12 mouse cellular contexts compared by ENCODE assay signal in genomic region chr10:33946336-33946735, GRCm38 (mm10). TPM values are rescaled to one million over a fixed set of nuclear protein-coding genes. Genes with fewer than 3 reads are reported as not detected.
"Had no signal": no experiment of that assay in that cellular context is flagged by ENCODE, and none has a peak within 500 bp of the region (broad histone marks: within the 10 kb centered on the region; RNA-seq: fewer than 3 reads in every experiment).

No protein-coding gene starts in this region.

- DNase-seq: kidney, adult 18-20 months; kidney, adult 9 months; kidney, postnatal 14 days; kidney, postnatal 4 days; liver; lung, adult 18-20 months; lung, postnatal 10 days; lung, postnatal 36 days; retina, postnatal 1 day; thymus, adult 18-20 months had no signal

RNA-seq across cellular contexts. Expression of gene Rsph4a, which starts 41.4 kb away (rescaled TPM):
- total RNA-seq: monocyte, adult 5-6 weeks; neutrophil, adult 5-6 weeks had no signal
